Mouse (Mus musculus) liver, adult 2 months (tissue): ENCODE results near the gene Sh3rf1.

Experiments used
- CTCF ChIP-seq: fragments of 200-500 bp; IDR thresholded peaks from 2 replicates; pipeline ENCODE4 v1.5.1; 2011; ENCODE audit warnings: low read depth, low read length, control low read depth
- POLR2A ChIP-seq: fragments of 200-500 bp; IDR thresholded peaks from 2 replicates; pipeline ENCODE4 v1.6.1; 2011; ENCODE audit warnings: low read length, control low read depth; ENCODE audit not compliant: insufficient read depth; ENCODE audit errors: extremely low read depth

GRCm38 (mm10) chr8:61378847-61379698 is 155.4 kb downstream of the Sh3rf1 start:
- TF ChIP-seq CTCF = no peak
- no peak for TF ChIP-seq POLR2A
